Comparison of ENCODE assay signal across 21 mouse cellular contexts in genomic region chr11:99080902-99081543, GRCm38 (mm10). TPM values are rescaled to one million over a fixed set of nuclear protein-coding genes. Genes with fewer than 3 reads are reported as not detected.
DNase-seq lines count a peak whose midpoint lies in the region; ATAC-seq and TF ChIP-seq lines count a peak whose summit lies in the region.
"Had no signal": no experiment of that assay in that cellular context is flagged by ENCODE, and none has a peak within 500 bp of the region (broad histone marks: within the 10 kb centered on the region; RNA-seq: fewer than 3 reads in every experiment).

No protein-coding gene starts in this region.

- no peak overlapping the region for H3K9ac ChIP-seq in embryonic facial prominence, embryonic 13.5 days
- no peak overlapping the region for H3K9ac ChIP-seq in limb, embryonic 12.5 days (replicated peaks)
- H3K9ac ChIP-seq in stomach, embryonic 16.5 days (ENCODE audit: low read length): no peak overlapping the region
- H3K9ac ChIP-seq: embryonic facial prominence, embryonic 12.5 days; heart, embryonic 15.5 days; hindbrain, embryonic 15.5 days; lung, embryonic 15.5 days; neural tube, embryonic 13.5 days had no signal

- no peaks in the 10 kb centered on the region for H3K36me3 ChIP-seq in embryonic facial prominence, embryonic 13.5 days
- no peaks in the 10 kb centered on the region for H3K36me3 ChIP-seq in limb, embryonic 12.5 days
- H3K36me3 ChIP-seq in stomach, embryonic 16.5 days (ENCODE audit: control insufficient read depth, insufficient read depth, low read length): no peaks in the 10 kb centered on the region
- H3K36me3 ChIP-seq: embryonic facial prominence, embryonic 12.5 days; heart, embryonic 15.5 days; hindbrain, embryonic 15.5 days; lung, embryonic 15.5 days; neural tube, embryonic 13.5 days had no signal

- peak; percentile 29 for DNase-seq in lung, postnatal 25 days (ENCODE audit: low spot score)
- no peak for DNase-seq in lung, adult 2 months
- no peak for DNase-seq in thymus, postnatal 10 days (ENCODE audit: low spot score in 2 of 2)
- DNase-seq in cerebellum, postnatal 36 days: no peak
- no peak for DNase-seq in urinary bladder, adult 18-20 months (ENCODE audit: low spot score in 2 of 2)
- DNase-seq: adrenal gland, adult 8-10 months; cerebellum, adult 11 months; cerebellum, postnatal 25 days; gastrocnemius, postnatal 36 days; kidney, postnatal 14 days; liver; right cerebral cortex, postnatal 25 days had no signal

- WGBS in lung, adult 2 months: 56% methylated on average over 9 of the region's 9 CpGs
- 84% methylated on average over 9 of the region's 9 CpGs for WGBS in embryonic facial prominence, embryonic 13.5 days
- 85% methylated on average over 9 of the region's 9 CpGs for WGBS in limb, embryonic 12.5 days
- 80% methylated on average over 9 of the region's 9 CpGs for WGBS in stomach, embryonic 16.5 days

- H3K27ac ChIP-seq in embryonic facial prominence, embryonic 13.5 days: peak overlapping the region; percentile 74
- peak overlapping the region; percentile 92 for H3K27ac ChIP-seq in limb, embryonic 12.5 days
- peak overlapping the region; percentile 76 for H3K27ac ChIP-seq in stomach, embryonic 16.5 days (ENCODE audit: low read length)
- H3K27ac ChIP-seq: heart, embryonic 15.5 days; hindbrain, embryonic 15.5 days; lung, embryonic 15.5 days; neural tube, embryonic 13.5 days had no signal

- no peaks in the 10 kb centered on the region for H3K27me3 ChIP-seq in embryonic facial prominence, embryonic 13.5 days
- H3K27me3 ChIP-seq in limb, embryonic 12.5 days: no peaks in the 10 kb centered on the region
- no peaks in the 10 kb centered on the region for H3K27me3 ChIP-seq in stomach, embryonic 16.5 days (ENCODE audit: control insufficient read depth, insufficient read depth, low read length)
- H3K27me3 ChIP-seq: embryonic facial prominence, embryonic 12.5 days; heart, embryonic 15.5 days; hindbrain, embryonic 15.5 days; lung, embryonic 15.5 days; neural tube, embryonic 13.5 days had no signal

- TF ChIP-seq POLR2A in lung, adult 2 months (IDR thresholded peaks at IDR 0.05; ENCODE audit: borderline replicate concordance, extremely low read depth, low read depth, low read length): no peak

- no peaks in the 10 kb centered on the region for H3K4me1 ChIP-seq in lung, adult 2 months (ENCODE audit: control insufficient read depth, insufficient read depth, low read length)
- H3K4me1 ChIP-seq in embryonic facial prominence, embryonic 13.5 days: peaks cover 64% of the 10 kb centered on the region
- H3K4me1 ChIP-seq in limb, embryonic 12.5 days (replicated peaks): peaks cover 61% of the 10 kb centered on the region
- H3K4me1 ChIP-seq in stomach, embryonic 16.5 days (ENCODE audit: control insufficient read depth, insufficient read depth, low read length): peaks cover 21% of the 10 kb centered on the region
- H3K4me1 ChIP-seq: hindbrain, embryonic 15.5 days; neural tube, embryonic 13.5 days had no signal

- H3K4me3 ChIP-seq in lung, adult 2 months (replicated peaks; ENCODE audit: extremely low read depth, low read depth, low read length): no peak overlapping the region
- H3K4me3 ChIP-seq in embryonic facial prominence, embryonic 13.5 days: no peak overlapping the region
- H3K4me3 ChIP-seq in limb, embryonic 12.5 days (replicated peaks): no peak overlapping the region
- no peak overlapping the region for H3K4me3 ChIP-seq in stomach, embryonic 16.5 days (replicated peaks; ENCODE audit: low read length)
- H3K4me3 ChIP-seq: embryonic facial prominence, embryonic 12.5 days; heart, embryonic 15.5 days; hindbrain, embryonic 15.5 days; lung, embryonic 15.5 days; neural tube, embryonic 13.5 days had no signal

- no peaks in the 10 kb centered on the region for H3K9me3 ChIP-seq in embryonic facial prominence, embryonic 13.5 days
- no peaks in the 10 kb centered on the region for H3K9me3 ChIP-seq in limb, embryonic 12.5 days
- H3K9me3 ChIP-seq in stomach, embryonic 16.5 days (replicated peaks; ENCODE audit: control insufficient read depth, low read length): no peaks in the 10 kb centered on the region
- H3K9me3 ChIP-seq: embryonic facial prominence, embryonic 12.5 days; heart, embryonic 15.5 days; hindbrain, embryonic 15.5 days; lung, embryonic 15.5 days; neural tube, embryonic 13.5 days had no signal

- no peak for ATAC-seq in embryonic facial prominence, embryonic 13.5 days (ENCODE audit: insufficient number of reproducible peaks, insufficient read depth, low FRiP score, low TSS enrichment, low read depth)
- no peak for ATAC-seq in limb, embryonic 12.5 days (ENCODE audit: insufficient number of reproducible peaks, insufficient read depth, low FRiP score, low TSS enrichment, low read depth)
- ATAC-seq in stomach, embryonic 16.5 days (ENCODE audit: insufficient read depth, low FRiP score): no peak
- ATAC-seq: intestine, postnatal 0 days had no signal

- no peak overlapping the region for H3K4me2 ChIP-seq in embryonic facial prominence, embryonic 13.5 days
- no peak overlapping the region for H3K4me2 ChIP-seq in limb, embryonic 12.5 days
- H3K4me2 ChIP-seq in stomach, embryonic 16.5 days (ENCODE audit: low read depth, low read length): no peak overlapping the region
- H3K4me2 ChIP-seq: embryonic facial prominence, embryonic 12.5 days; heart, embryonic 15.5 days; hindbrain, embryonic 15.5 days; lung, embryonic 15.5 days; neural tube, embryonic 13.5 days had no signal

- no peak for TF ChIP-seq CTCF in lung, adult 2 months (IDR thresholded peaks at IDR 0.05; ENCODE audit: insufficient read depth, low read length)

RNA-seq across cellular contexts. Expression of gene Tns4, which starts 8.1 kb away (rescaled TPM):
- 2.9 and 4.9 TPM in 2 replicates for polyA plus RNA-seq in lung, adult 2 months (2012; rRNA removed)
- 0.53 and 0.73 TPM in 2 replicates for polyA plus RNA-seq in embryonic facial prominence, embryonic 13.5 days (2015; fragmentation: Nextera tagmentation; extraction: Ambion mirVana)
- polyA plus RNA-seq in limb, embryonic 12.5 days (2016; fragmentation: Nextera tagmentation; extraction: Ambion mirVana): 0.65 and 0.73 TPM in 2 replicates
- polyA plus RNA-seq in stomach, embryonic 16.5 days (2015; fragmentation: Nextera tagmentation; extraction: Ambion mirVana): 1.8 and 2.4 TPM in 2 replicates

RNA-seq across cellular contexts. Expression of gene Igfbp4, which starts 40.0 kb away (rescaled TPM):
- 459 and 481 TPM in 2 replicates for polyA plus RNA-seq in lung, adult 2 months (2012; rRNA removed)
- polyA plus RNA-seq in embryonic facial prominence, embryonic 13.5 days (2015; fragmentation: Nextera tagmentation; extraction: Ambion mirVana): 1,128 and 1,158 TPM in 2 replicates
- polyA plus RNA-seq in limb, embryonic 12.5 days (2016; fragmentation: Nextera tagmentation; extraction: Ambion mirVana): 1,037 and 1,115 TPM in 2 replicates
- 411 and 440 TPM in 2 replicates for polyA plus RNA-seq in stomach, embryonic 16.5 days (2015; fragmentation: Nextera tagmentation; extraction: Ambion mirVana)

RNA-seq across cellular contexts. Expression of gene Top2a, which starts 57.0 kb away (rescaled TPM):
- polyA plus RNA-seq in lung, adult 2 months (2012; rRNA removed): 0.58 and 1.4 TPM in 2 replicates
- 272 and 279 TPM in 2 replicates for polyA plus RNA-seq in embryonic facial prominence, embryonic 13.5 days (2015; fragmentation: Nextera tagmentation; extraction: Ambion mirVana)
- 347 and 362 TPM in 2 replicates for polyA plus RNA-seq in limb, embryonic 12.5 days (2016; fragmentation: Nextera tagmentation; extraction: Ambion mirVana)
- 186 and 188 TPM in 2 replicates for polyA plus RNA-seq in stomach, embryonic 16.5 days (2015; fragmentation: Nextera tagmentation; extraction: Ambion mirVana)

Comparison
In these comparisons a context has a peak if more than half of its experiments do, and no peak if none do; other contexts are left out.
1. RNA of gene Top2a, which starts 57.0 kb away (polyA plus RNA-seq): 347 to 362 TPM in limb, embryonic 12.5 days, 272 to 279 TPM in embryonic facial prominence, embryonic 13.5 days and 186 to 188 TPM in stomach, embryonic 16.5 days; 0.58 to 1.4 TPM in lung, adult 2 months; every median in the first group is over 10 times any median in the second.
2. Peak in every context shown above with its lines, with median percentiles within 50 percentile points of each other: H3K27ac ChIP-seq.